Mouse (Mus musculus): ENCODE results near the gene Srek1ip1. TPM values are rescaled to one million over a fixed set of nuclear protein-coding genes. Genes with fewer than 3 reads are reported as not detected.
A peak's percentile ranks its signal among the peaks of the same experiment; 100 is the strongest.

The Srek1ip1 gene
- polyA plus RNA-seq, 1 experiment from 2014 or later, result 24.1 TPM

DNA sequence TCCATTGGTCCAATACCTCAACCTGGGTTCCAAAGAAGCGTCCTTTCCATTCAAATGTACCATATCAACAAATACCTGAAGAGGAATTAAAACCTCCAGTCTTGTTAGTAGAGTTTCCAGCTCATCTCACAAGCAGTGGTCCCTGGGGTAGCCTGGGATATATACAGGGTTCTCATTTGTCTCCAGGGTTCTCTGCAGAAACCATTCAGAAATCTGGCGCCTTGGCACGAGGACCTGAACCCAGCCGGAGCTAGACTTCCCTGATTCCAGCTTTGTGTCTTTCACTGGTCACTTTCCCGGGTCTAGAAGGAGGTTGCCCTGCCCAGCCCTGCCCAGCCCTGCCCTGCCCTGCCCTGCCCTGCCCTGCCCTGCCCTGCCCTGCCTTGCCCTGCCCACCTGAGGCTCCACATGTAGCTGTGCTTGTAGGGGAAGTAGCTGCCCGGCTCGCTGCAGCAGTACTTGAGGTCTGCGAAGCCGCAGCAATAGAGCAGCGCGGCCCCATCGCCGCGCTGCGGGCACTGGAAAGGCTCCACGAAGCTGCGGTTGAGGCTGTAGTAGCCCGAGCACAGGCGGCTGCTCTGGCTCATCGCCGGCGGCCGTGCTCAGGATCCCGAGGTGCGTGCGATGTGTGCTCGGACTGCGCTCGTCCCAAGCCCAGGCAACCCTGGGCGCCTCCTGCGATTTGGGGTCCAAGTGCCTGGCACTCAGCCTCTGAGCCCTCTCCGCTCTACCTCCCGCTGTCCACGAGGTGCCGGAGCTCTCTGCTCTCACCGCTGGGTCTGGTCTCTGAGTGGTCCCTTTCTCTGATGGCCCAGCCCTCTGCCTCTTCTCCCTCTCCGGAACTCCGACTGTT lies 71.1 kb downstream of the Srek1ip1 start, which contains the start of gene Shisal2b:
Shisal2b (minus strand) TSS at position 767 of the 853 bp plus-strand sequence.
- H3K4me3 ChIP-seq, result peak within 1 kb of the TSS; percentile 51
- H3K36me3 ChIP-seq, result no peaks in the 10 kb centered on the region
- H3K9me3 ChIP-seq, result no peaks in the 10 kb centered on the region
- peak within 1 kb of the TSS; percentile 93 for H3K4me2 ChIP-seq (replicated peaks)
- H3K4me1 ChIP-seq, result peaks cover 4% of the 10 kb centered on the region; the same call in 1 of the 2 replicates
- peak; percentile 92 for ATAC-seq (ENCODE audit: low FRiP score, low read depth)
- 5% methylated on average over 38 of the region's 38 CpGs for WGBS
- no peak within 1 kb of the TSS for H3K27ac ChIP-seq (replicated peaks)
- H3K27me3 ChIP-seq, result peaks cover 29% of the 10 kb centered on the region
- H3K9ac ChIP-seq (replicated peaks), result peak within 1 kb of the TSS; percentile 64

DNA sequence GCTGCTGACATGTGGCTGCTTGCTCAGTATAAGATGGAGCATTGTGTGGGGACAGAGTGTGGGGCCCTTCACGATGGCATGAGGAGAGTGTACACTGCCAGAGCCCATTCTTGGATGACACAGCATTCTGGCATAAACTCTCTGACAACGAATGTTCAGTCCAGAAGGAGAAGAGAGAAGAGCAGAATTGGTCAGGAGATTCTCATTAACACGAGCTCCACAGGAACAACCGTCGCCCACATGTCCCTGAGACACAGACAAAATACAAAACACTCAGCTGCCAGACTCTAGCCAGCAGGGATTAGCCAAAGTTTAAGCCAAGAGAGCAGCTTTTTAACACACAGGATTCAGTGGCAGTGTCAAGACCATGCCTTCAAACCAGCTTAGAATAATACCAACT lies 74.4 kb downstream of the Srek1ip1 start:
- Histone ChIP-seq H3K9me3 (no peaks in the 10 kb centered on the region), H3K4me2 (replicated peaks) (no peak overlapping the region)
- WGBS, result 83% methylated on average over 5 of the region's 5 CpGs

GRCm38 (mm10) chr13:104869907-104870306 lies 77.6 kb downstream of the Srek1ip1 start:
- no peak for ATAC-seq (ENCODE audit: low FRiP score, low read depth)
- Histone ChIP-seq H3K4me2 (replicated peaks) (no peak overlapping the region), H3K36me3 (no peaks in the 10 kb centered on the region), H3K27ac (replicated peaks) (no peak overlapping the region), H3K4me3 (no peak overlapping the region), H3K27me3 (no peaks in the 10 kb centered on the region), H3K9me3 (no peaks in the 10 kb centered on the region), H3K4me1 (no peaks in the 10 kb centered on the region), H3K9ac (replicated peaks) (no peak overlapping the region)
- 90% methylated on average over 2 of the region's 2 CpGs for WGBS

More for the DNA sequence above, 74.4 kb downstream of the Srek1ip1 start:
- H3K9ac ChIP-seq (replicated peaks), result no peak overlapping the region
- no peaks in the 10 kb centered on the region for H3K36me3 ChIP-seq
- peaks cover 4% of the 10 kb centered on the region; the same call in 1 of the 2 replicates for H3K4me1 ChIP-seq
- no peak overlapping the region for H3K4me3 ChIP-seq
- ATAC-seq (ENCODE audit: low FRiP score, low read depth), result no peak
- H3K27ac ChIP-seq (replicated peaks), result no peak overlapping the region
- H3K27me3 ChIP-seq, result peaks cover 26% of the 10 kb centered on the region

GRCm38 (mm10) chr13:104878508-104878907 lies 86.2 kb downstream of the Srek1ip1 start:
- Histone ChIP-seq H3K36me3 (no peaks in the 10 kb centered on the region), H3K4me3 (no peak overlapping the region), H3K4me1 (peaks cover 4% of the 10 kb centered on the region; the same call in 1 of the 2 replicates), H3K9me3 (no peaks in the 10 kb centered on the region), H3K9ac (replicated peaks) (no peak overlapping the region), H3K27ac (replicated peaks) (no peak overlapping the region), H3K4me2 (replicated peaks) (no peak overlapping the region), H3K27me3 (no peaks in the 10 kb centered on the region)
- WGBS, result 82% methylated on average over 4 of the region's 4 CpGs
- ATAC-seq (ENCODE audit: low FRiP score, low read depth), result no peak

DNA sequence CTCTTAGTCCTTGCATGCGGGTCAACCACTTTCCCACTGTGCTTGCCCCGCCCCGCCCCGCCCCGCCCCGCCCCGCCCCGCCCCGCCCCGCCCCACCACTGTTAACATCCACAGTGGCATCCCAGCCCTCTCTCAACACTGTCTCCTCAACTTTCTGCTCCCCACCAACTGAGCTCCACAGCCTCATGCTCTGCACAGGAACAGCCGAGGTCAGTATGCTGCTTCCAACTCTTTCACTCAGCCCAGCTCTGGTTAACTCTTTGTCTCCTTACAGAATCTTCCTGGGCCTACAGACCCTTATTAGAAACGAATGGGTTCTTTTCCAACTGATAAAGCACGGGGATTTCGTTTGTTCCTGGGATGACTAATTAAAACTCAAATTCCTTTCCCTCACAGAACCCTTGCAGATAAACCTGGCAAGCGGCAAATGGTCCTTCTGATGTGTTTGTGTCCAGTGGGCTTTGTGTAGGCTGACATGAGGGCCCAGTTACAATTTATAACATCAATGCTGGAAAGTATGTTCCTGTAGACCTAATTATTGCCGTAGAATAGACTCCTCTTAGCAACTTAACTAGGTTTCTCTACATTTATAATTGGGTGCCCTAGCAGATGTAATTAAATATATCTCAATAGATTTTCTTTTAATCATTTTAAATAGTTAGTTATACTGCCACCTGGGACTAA lies 91.4 kb downstream of the Srek1ip1 start:
- no peaks in the 10 kb centered on the region for H3K9me3 ChIP-seq
- no peak overlapping the region for H3K4me2 ChIP-seq (replicated peaks)
- WGBS, result 36% methylated on average over 16 of the region's 16 CpGs
- H3K4me3 ChIP-seq, result no peak overlapping the region
- no peaks in the 10 kb centered on the region for H3K36me3 ChIP-seq
- H3K27ac ChIP-seq (replicated peaks), result no peak overlapping the region
- no peak overlapping the region for H3K9ac ChIP-seq (replicated peaks)
- H3K4me1 ChIP-seq, result peaks cover 6% of the 10 kb centered on the region; the same call in 1 of the 2 replicates
- H3K27me3 ChIP-seq, result no peaks in the 10 kb centered on the region
- peak; percentile 64; the same call in 1 of the 2 replicates for ATAC-seq (ENCODE audit: low FRiP score, low read depth)

- Histone ChIP-seq H3K4me1 (peaks cover 6% of the 10 kb centered on the region; the same call in 1 of the 2 replicates), H3K27ac (replicated peaks) (no peak overlapping the region), H3K27me3 (no peaks in the 10 kb centered on the region), H3K9ac (replicated peaks) (no peak overlapping the region), H3K4me2 (replicated peaks) (no peak overlapping the region), H3K9me3 (no peaks in the 10 kb centered on the region), H3K4me3 (no peak overlapping the region), H3K36me3 (no peaks in the 10 kb centered on the region)
- ATAC-seq (ENCODE audit: low FRiP score, low read depth), result no peak
- 84% methylated on average over 8 of the region's 8 CpGs for WGBS
Measured at GRCm38 (mm10) chr13:104886308-104887032, 94.2 kb downstream of the Srek1ip1 start.

Other genes with a start within 250 kb of the Srek1ip1 start
- gene Cwc27, start 24.7 kb downstream of the Srek1ip1 start, polyA plus RNA-seq (2016; fragmentation: Nextera tagmentation; extraction: Ambion mirVana), result 30.6 and 33.4 TPM in 2 replicates
- gene Shisal2b, start 71.4 kb downstream of the Srek1ip1 start, polyA plus RNA-seq (2016; fragmentation: Nextera tagmentation; extraction: Ambion mirVana), result 0.50 and 0.65 TPM in 2 replicates